Mouse (Mus musculus) ovary, postnatal 14 days (tissue): ENCODE data around the gene Tceanc.

ENCODE experiments used
- DNase-seq: peaks from one replicate; pipeline ENCODE4 v3.0.0; 2022; ENCODE audit warnings: low spot score

The Tceanc gene

GRCm38 (mm10) chrX:166495052-166495451, 23.3 kb downstream of the Tceanc start:
- no peak for DNase-seq

DNA sequence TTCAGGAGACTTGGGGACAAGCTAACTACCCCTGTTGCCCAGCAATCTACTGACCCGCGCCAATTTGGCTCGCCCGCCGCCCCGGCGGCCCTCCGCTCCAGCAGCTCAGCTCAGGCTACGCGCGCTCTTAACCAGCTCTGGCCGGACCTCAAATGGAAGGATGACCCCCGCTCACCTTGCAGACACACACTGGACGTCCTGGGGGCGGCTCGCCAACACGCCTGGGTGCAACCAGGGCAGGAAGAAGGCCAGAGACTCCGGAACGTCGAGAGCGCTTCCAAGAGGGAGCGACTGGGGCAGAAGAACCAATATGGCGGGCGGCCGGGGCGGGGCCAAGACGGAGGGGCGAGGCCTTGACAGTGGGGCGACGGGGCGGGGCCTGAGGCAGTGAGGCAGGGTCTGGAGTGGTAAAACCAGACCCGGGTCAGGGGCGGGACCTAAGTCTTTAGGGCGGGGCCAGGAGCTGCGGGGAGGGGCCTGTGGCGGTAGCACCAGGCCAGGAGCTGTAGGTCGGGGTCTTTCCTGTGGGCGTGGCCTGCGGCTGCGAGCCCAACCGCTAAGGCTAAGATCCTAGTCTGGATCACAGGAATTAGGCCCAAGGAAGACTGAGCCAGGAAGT, 38.9 kb downstream of the Tceanc start, which contains the start of gene Rab9:
TSS of gene Rab9 (minus strand) at position 503 of the 619 bp plus-strand sequence.
- DNase-seq = peak; percentile 82

- peak; percentile 2 for DNase-seq
Measured at GRCm38 (mm10) chrX:166478631-166479364, 39.6 kb downstream of the Tceanc start.

DNA sequence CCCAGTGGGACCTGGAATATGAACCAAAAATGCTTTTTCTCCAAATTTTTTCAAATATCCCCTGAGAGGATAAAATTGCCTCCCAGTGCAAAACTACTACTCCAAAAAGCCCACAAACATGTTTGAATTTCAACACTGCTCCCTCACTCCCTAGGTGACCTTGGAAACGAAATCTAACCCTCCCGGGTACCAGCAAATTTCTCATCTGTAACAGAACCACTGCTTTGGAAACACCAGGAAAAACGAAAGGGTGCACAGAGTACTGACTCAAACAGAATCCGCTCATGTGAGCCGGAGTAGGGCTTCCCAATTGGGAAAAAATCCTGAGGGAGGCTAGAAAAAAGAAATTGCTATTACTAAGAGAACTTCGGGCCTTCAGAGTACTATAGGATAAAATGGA, 41.0 kb downstream of the Tceanc start:
- DNase-seq = no peak

GRCm38 (mm10) chrX:166472612-166473011, 45.8 kb downstream of the Tceanc start:
- DNase-seq = no peak

DNA sequence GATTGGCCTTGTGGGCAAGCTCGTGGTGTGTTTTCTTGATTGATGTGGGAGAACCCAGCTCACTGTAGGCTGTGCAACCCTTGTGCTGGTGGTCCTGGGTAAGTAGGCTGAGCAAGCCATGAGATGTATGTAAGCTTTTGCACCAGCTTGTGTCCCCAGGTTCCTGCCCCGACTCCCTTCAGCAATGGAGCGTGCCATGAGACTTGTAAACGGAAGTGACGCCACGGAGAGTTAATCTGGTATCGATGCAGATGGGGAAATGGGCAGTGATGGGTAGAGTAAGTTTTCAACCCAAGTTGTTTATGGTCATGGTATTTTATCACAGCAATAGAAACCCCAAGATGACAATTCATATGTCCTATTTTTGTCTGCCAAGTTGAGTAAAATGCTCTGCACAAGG, 50.0 kb downstream of the Tceanc start:
- no peak for DNase-seq

GRCm38 (mm10) chrX:166455525-166455924, 62.8 kb downstream of the Tceanc start:
- DNase-seq = no peak

GRCm38 (mm10) chrX:166454331-166454730, 64.0 kb downstream of the Tceanc start:
- no peak for DNase-seq

- no peak for DNase-seq
Measured at GRCm38 (mm10) chrX:166453532-166453931, 64.8 kb downstream of the Tceanc start.
